Mouse (Mus musculus): ENCODE results near the gene Rcan3.

Rcan3 gene

GRCm38 (mm10) chr4:135413491-135413890, 20.2 kb downstream of the Rcan3 start:
- no peak for DNase-seq (ENCODE audit: low read depth)

DNA sequence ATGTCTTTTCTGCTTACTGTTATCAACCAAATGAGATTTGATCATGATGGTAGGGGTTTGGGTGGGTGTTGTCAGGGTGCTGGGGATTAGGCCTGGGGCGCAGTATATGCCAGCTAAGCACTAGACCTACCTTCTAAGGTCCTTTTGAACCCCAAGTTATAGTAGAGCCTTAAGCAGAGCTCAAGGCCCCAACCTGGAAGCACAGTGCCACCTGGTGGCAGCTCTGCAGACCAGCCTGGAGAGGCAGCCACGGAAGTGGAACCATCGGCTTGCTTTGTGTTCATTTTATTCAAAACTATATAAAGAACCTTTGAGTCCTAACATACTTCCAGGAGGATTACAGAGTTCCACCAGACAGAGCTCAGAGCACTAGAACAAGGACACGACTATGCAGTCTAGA, 22.0 kb downstream of the Rcan3 start:
- DNase-seq (ENCODE audit: low read depth) = peak; percentile 90

- peak; percentile 98 for DNase-seq (ENCODE audit: low read depth)
Measured at GRCm38 (mm10) chr4:135406180-135406579, 27.5 kb downstream of the Rcan3 start.

GRCm38 (mm10) chr4:135404916-135405315, 28.7 kb downstream of the Rcan3 start:
- peak; percentile 55 for DNase-seq (ENCODE audit: low read depth)

DNA sequence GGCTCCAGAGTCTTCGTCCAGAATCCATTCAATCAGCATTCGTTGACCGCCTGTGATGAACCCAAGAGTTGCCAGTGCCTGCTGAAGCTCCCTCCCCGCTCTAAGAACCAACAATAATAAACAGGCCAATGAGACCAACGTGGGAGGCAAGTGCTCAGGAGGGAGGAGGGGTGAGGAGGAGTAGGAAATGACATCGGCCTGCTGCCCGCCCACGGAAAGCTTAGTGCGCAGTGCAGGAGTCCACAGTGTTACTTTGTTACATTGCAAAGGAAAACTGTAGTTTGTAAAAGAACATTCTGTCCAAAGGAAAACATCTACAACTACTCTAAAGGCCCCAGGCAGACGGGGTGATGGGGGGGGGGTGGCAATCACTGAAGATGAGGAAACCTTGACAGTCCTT, 29.6 kb downstream of the Rcan3 start:
- peak; percentile 76 for DNase-seq (ENCODE audit: low read depth)

DNA sequence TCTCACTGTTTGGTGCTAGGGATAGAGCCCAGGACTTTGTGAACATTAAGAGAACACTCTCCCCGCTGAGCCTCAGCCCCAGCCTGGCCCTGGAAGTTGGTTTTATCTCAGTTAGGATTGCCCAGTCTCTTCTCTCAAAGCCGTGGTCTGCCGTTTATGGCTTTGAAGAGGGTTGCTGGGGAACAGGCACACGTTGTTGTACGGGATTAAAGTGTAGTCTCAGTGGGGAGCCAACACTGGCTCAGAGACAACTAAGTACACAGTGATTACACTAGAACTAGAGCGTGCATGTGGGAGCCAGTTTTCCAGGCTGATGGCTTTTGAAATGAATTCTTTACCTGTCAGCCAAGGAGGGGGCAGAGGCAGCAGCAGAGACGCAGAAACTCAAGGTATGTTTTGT, 31.8 kb downstream of the Rcan3 start:
- no peak for DNase-seq (ENCODE audit: low read depth)

- peak; percentile 44 for DNase-seq (ENCODE audit: low read depth)
Measured at GRCm38 (mm10) chr4:135397991-135398390, 35.7 kb downstream of the Rcan3 start, which contains the start of gene Ncmap. Gene Ncmap, minus strand, starts transcription at chr4:135398227.

GRCm38 (mm10) chr4:135397551-135397950, 36.1 kb downstream of the Rcan3 start:
- DNase-seq (ENCODE audit: low read depth) = peak; percentile 35

- peak; percentile 65 for DNase-seq (ENCODE audit: low read depth)
Measured at GRCm38 (mm10) chr4:135396303-135396702, 37.4 kb downstream of the Rcan3 start.

DNA sequence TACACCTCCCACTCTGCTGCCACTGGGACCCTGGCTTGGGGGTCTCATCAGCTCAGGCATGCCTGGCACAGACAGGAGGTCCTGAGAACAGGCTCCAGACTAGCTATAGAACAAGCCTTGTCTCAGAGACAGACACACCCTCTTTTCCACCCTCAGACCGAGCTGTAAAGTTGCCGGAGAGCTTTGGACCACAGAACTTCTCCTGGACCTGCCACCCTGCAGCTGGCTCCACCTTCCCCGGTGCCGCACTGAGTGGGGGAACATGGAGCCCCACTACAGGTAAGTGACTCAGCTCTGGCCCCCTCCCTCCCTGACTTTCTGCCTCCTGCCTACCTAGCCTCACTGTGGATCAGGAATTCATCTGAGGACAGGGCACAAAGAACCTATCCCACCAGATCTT, 38.3 kb downstream of the Rcan3 start:
- DNase-seq (ENCODE audit: low read depth) = no peak

- no peak for DNase-seq (ENCODE audit: low read depth)
Measured at GRCm38 (mm10) chr4:135394666-135395065, 39.0 kb downstream of the Rcan3 start.

- no peak for DNase-seq (ENCODE audit: low read depth)
Measured at GRCm38 (mm10) chr4:135393381-135393780, 40.3 kb downstream of the Rcan3 start.

- DNase-seq (ENCODE audit: low read depth) = no peak
Measured at GRCm38 (mm10) chr4:135392801-135393200, 40.9 kb downstream of the Rcan3 start.

DNA sequence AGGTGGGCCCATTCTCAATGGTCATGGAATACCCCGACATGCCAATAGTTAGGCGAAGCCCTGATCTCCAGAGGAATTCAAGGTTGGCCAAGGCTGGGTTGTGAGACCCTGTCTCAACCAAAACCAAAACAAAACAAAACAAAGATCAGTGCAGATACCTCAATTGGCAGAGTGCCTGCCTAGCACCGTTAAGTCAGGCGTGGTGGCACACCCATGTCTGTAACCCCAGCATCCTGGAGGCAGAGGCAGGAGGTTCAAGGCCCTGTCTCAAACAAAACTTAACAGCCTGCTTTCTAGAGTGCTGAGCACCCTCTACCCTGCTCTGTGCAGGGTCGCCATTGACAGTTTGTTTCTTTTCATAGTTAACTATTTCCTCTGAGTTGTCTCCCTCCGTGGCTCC, 42.6 kb downstream of the Rcan3 start:
- peak; percentile 28 for DNase-seq (ENCODE audit: low read depth)

- no peak for DNase-seq (ENCODE audit: low read depth)
Measured at GRCm38 (mm10) chr4:135385614-135386013, 48.0 kb downstream of the Rcan3 start.

- DNase-seq (ENCODE audit: low read depth) = peak; percentile 90
Measured at GRCm38 (mm10) chr4:135382316-135382715, 51.3 kb downstream of the Rcan3 start.

DNA sequence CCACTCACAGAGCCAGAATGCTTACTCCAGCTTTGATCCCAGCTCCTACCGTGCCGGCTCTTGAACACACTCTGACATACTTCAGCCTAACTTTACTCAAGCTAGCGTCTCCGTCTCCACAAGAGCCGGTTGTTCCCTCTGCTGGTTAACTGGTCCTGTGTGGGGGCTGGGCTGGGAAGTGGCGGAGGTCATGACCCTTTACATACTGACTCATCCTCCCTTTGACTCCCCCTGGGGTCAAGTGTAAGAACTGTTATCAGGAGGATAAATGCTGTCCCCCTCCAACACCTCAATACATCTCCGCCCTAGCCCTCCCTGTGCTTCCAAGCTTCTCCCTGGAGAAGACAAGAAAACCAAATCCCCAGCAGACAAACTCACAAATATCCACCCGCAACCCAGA, 52.3 kb downstream of the Rcan3 start:
- peak; percentile 39 for DNase-seq (ENCODE audit: low read depth)

DNA sequence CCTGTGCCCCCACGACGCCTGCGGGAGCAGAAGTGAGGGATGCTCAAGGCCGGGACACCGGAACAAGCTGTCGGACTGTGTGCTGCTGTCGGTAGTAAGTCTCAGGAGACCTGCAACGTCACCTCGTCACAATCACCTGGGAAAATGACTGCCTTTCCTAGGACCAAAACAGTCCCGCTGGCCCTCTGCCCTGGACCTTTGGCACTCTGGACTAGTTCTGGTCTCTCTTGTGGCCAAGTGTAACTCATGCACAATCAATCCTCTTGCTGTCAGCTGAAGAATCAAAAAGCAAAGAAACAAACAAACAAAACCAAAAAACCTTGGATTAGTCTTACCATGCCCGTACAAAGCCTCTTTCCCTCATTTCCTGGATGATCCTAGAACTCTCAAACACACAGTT, 56.4 kb downstream of the Rcan3 start:
- no peak for DNase-seq (ENCODE audit: low read depth)

DNA sequence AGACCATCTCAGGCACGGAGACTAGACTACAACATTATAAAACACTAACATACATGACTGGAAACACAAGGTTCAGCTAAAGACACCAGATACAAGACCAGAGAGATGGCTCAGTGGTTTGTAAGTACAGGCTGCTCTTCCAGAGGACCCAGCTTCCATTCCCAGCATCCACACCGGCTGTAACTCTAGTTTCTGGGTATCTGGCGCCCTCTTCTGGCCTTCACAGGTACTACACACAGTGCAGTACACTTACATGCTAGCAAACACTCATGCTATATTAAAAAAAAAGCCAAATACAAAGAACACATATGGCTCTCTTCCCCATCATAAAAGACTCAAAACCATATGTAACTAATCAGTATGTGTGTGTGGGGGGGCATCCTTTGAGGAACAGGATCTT, 58.2 kb downstream of the Rcan3 start:
- DNase-seq (ENCODE audit: low read depth) = peak; percentile 58

GRCm38 (mm10) chr4:135373299-135373698, 60.4 kb downstream of the Rcan3 start:
- DNase-seq (ENCODE audit: low read depth) = peak; percentile 52

GRCm38 (mm10) chr4:135370372-135370771, 63.3 kb downstream of the Rcan3 start:
- no peak for DNase-seq (ENCODE audit: low read depth)

DNA sequence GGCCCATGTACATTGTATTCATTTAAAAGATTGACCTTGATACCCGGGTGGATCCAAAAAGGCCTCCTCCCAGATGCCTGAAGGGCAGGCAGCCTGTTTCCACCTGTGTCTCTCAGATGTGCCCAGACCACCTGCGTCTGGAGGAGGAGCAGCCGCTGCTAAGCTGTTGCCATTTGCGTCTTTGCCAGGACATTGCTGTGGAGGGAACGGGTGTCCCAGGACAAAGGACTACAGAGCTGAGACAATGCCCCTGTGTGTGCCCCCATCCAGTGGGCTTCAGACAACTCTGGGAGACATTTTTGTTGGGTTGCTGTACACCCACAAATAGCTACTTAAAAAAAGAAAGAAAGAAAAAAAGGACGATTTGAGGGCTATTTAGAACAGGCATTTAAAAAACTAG, 70.8 kb downstream of the Rcan3 start:
- no peak for DNase-seq (ENCODE audit: low read depth)
